Mouse (Mus musculus): ENCODE measurements around the gene Gm20431.

DNA sequence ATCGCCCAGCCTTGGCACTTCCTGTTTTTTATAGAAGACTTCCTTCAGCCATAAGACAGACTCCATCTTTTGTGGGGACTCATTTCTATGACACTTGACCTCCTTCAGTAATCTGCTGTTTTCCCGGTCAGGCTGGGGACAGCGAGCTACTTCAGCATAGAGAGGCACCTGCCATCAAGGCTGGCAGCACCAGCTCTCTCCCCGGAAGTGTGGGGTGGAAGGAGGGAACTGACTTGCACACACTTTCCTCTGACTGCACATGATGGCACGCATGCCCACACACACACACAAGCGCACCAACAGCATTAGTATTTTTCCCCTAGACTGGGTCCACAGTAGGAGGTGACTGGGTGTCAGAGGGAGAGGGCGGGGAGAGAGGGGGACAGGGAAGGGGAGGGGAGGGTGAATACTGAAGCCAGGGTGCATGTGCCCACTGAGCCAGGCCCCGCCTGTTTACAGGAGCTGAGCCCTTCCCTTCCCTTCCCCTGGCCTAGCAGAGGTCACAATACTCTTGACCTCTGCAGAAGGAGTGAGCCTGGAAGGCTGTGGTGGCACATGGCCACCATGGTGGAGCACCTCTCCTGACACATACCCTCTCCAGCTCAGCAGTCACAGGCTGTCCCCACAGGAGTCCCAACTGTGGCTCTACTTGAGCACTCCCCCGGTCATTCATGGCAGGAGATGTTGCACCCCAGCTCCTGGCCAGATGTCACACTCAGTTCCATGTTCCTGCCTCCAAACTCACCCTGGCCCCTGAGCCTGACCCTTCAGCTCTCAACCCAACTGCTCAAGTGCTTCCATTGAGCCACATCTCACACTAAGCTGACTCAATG is 39.8 kb downstream of the Gm20431 start:
- no peak for TF ChIP-seq CTCF (IDR thresholded peaks at IDR 0.05; ENCODE audit: control insufficient read depth, insufficient read depth, insufficient replicate concordance, low read depth, low read length)
- no peak for TF ChIP-seq POLR2A (IDR thresholded peaks at IDR 0.05; ENCODE audit: control insufficient read depth, low read depth, low read length)

All from testis, adult 2 months (tissue).